In genomic region chr10:9087871-9088270, GRCm38 (mm10) we compare ENCODE assay signal across 32 mouse cellular contexts.
DNase-seq lines count a peak whose midpoint lies in the region; ATAC-seq and TF ChIP-seq lines count a peak whose summit lies in the region.
"Had no signal": no experiment of that assay in that cellular context is flagged by ENCODE, and none has a peak within 500 bp of the region (broad histone marks: within the 10 kb centered on the region; RNA-seq: fewer than 3 reads in every experiment).

No protein-coding gene starts in this region.

- TF ChIP-seq POLR2A in brain, embryonic 14.5 days (IDR thresholded peaks at IDR 0.05; ENCODE audit: borderline replicate concordance, extremely low read depth, insufficient read depth, insufficient read length, poor library complexity, severe bottlenecking) = no peak

- no peaks in the 10 kb centered on the region for H3K27me3 ChIP-seq in intestine, postnatal 0 days (replicated peaks; ENCODE audit: control insufficient read depth, insufficient read depth, low read length)
- no peaks in the 10 kb centered on the region for H3K27me3 ChIP-seq in intestine, embryonic 15.5 days (replicated peaks)
- H3K27me3 ChIP-seq in lung, embryonic 14.5 days (ENCODE audit: insufficient read depth, low read length) = no peaks in the 10 kb centered on the region
- H3K27me3 ChIP-seq: embryonic facial prominence, embryonic 15.5 days; forebrain, embryonic 13.5 days; heart, embryonic 15.5 days; limb, embryonic 13.5 days; liver, embryonic 12.5 days; midbrain, embryonic 13.5 days; neural tube, embryonic 15.5 days had no signal

- H3K27ac ChIP-seq in gastrocnemius, adult 2 months = no peak overlapping the region
- no peak overlapping the region for H3K27ac ChIP-seq in intestine, postnatal 0 days (ENCODE audit: low read depth, low read length)
- no peak overlapping the region for H3K27ac ChIP-seq in intestine, embryonic 15.5 days
- no peak overlapping the region for H3K27ac ChIP-seq in lung, embryonic 14.5 days (ENCODE audit: low read depth)
- H3K27ac ChIP-seq: embryonic facial prominence, embryonic 10.5 days; embryonic facial prominence, embryonic 15.5 days; forebrain, embryonic 13.5 days; heart, embryonic 10.5 days; heart, embryonic 15.5 days; hindbrain, embryonic 14.5 days; limb, embryonic 13.5 days; liver, embryonic 12.5 days; midbrain, embryonic 13.5 days; neural tube, embryonic 15.5 days had no signal

- 88% methylated on average over 3 of the region's 3 CpGs for WGBS in intestine, postnatal 0 days
- WGBS in intestine, embryonic 15.5 days = 89% methylated on average over 3 of the region's 3 CpGs
- WGBS in lung, embryonic 14.5 days = 90% methylated on average over 3 of the region's 3 CpGs

- H3K9me3 ChIP-seq in intestine, postnatal 0 days (ENCODE audit: control insufficient read depth) = no peaks in the 10 kb centered on the region
- no peaks in the 10 kb centered on the region for H3K9me3 ChIP-seq in intestine, embryonic 15.5 days
- no peaks in the 10 kb centered on the region for H3K9me3 ChIP-seq in lung, embryonic 14.5 days (ENCODE audit: low read depth, low read length)
- H3K9me3 ChIP-seq: embryonic facial prominence, embryonic 10.5 days; embryonic facial prominence, embryonic 15.5 days; forebrain, embryonic 13.5 days; heart, embryonic 10.5 days; heart, embryonic 15.5 days; limb, embryonic 13.5 days; liver, embryonic 12.5 days; midbrain, embryonic 13.5 days; neural tube, embryonic 15.5 days had no signal

- DNase-seq in gastrocnemius, adult 2 months = no peak
- DNase-seq in gastrocnemius, postnatal 14 days = no peak
- DNase-seq in lung, embryonic 14.5 days = no peak
- DNase-seq in lung, postnatal 25 days (ENCODE audit: low spot score) = no peak
- DNase-seq in brain, embryonic 14.5 days (ENCODE audit: low read depth) = no peak
- no peak for DNase-seq in ovary, adult 18-20 months (ENCODE audit: low spot score)
- DNase-seq: adrenal gland, postnatal 14 days; cerebellum, adult 8-10 months; cerebellum, postnatal 25 days; gastrocnemius, postnatal 36 days; heart, postnatal 4 days; kidney, adult 2 months; layer of hippocampus, adult 9-11 months; lung, adult 18-20 months; lung, postnatal 14 days; right cerebral cortex, postnatal 25 days; spleen, adult 18-20 months; thymus, adult 18-20 months; thymus, postnatal 25 days had no signal

- intact Hi-C loops in gastrocnemius, adult 2 months (cut with DNase I) = no loop called here
- intact Hi-C loops in gastrocnemius, postnatal 14 days (cut with DNase I; ENCODE audit: low total_unique reads) = no loop called here

- H3K4me3 ChIP-seq in gastrocnemius, adult 2 months = no peak overlapping the region
- no peak overlapping the region for H3K4me3 ChIP-seq in intestine, postnatal 0 days (ENCODE audit: low read depth, low read length)
- no peak overlapping the region for H3K4me3 ChIP-seq in intestine, embryonic 15.5 days (replicated peaks)
- H3K4me3 ChIP-seq in lung, embryonic 14.5 days (ENCODE audit: low read depth, low read length) = no peak overlapping the region
- H3K4me3 ChIP-seq: embryonic facial prominence, embryonic 10.5 days; embryonic facial prominence, embryonic 15.5 days; forebrain, embryonic 13.5 days; heart, embryonic 10.5 days; heart, embryonic 15.5 days; limb, embryonic 13.5 days; liver, embryonic 12.5 days; midbrain, embryonic 13.5 days; neural tube, embryonic 15.5 days had no signal

- ATAC-seq in intestine, postnatal 0 days = no peak
- no peak for ATAC-seq in intestine, embryonic 15.5 days
- no peak for ATAC-seq in lung, embryonic 14.5 days (ENCODE audit: insufficient read depth)
- ATAC-seq: forebrain, embryonic 13.5 days; inflammation-experienced regulatory T-cells, adult 6 months; liver, embryonic 12.5 days; midbrain, embryonic 13.5 days had no signal

- H3K4me2 ChIP-seq in intestine, postnatal 0 days (replicated peaks; ENCODE audit: low read depth) = no peak overlapping the region
- H3K4me2 ChIP-seq in intestine, embryonic 15.5 days (replicated peaks) = no peak overlapping the region
- H3K4me2 ChIP-seq in lung, embryonic 14.5 days = no peak overlapping the region
- H3K4me2 ChIP-seq: embryonic facial prominence, embryonic 15.5 days; forebrain, embryonic 13.5 days; heart, embryonic 15.5 days; hindbrain, embryonic 14.5 days; limb, embryonic 13.5 days; liver, embryonic 12.5 days; midbrain, embryonic 13.5 days; neural tube, embryonic 15.5 days had no signal

- H3K36me3 ChIP-seq in intestine, postnatal 0 days (ENCODE audit: control insufficient read depth, insufficient read depth) = no peaks in the 10 kb centered on the region
- no peaks in the 10 kb centered on the region for H3K36me3 ChIP-seq in intestine, embryonic 15.5 days
- no peaks in the 10 kb centered on the region for H3K36me3 ChIP-seq in lung, embryonic 14.5 days (ENCODE audit: insufficient read depth)
- H3K36me3 ChIP-seq: embryonic facial prominence, embryonic 10.5 days; embryonic facial prominence, embryonic 15.5 days; heart, embryonic 10.5 days; heart, embryonic 15.5 days; limb, embryonic 13.5 days; liver, embryonic 12.5 days; midbrain, embryonic 13.5 days; neural tube, embryonic 15.5 days had no signal

- no peaks in the 10 kb centered on the region for H3K4me1 ChIP-seq in intestine, postnatal 0 days (replicated peaks; ENCODE audit: control insufficient read depth, insufficient read depth, low read length)
- no peaks in the 10 kb centered on the region for H3K4me1 ChIP-seq in intestine, embryonic 15.5 days (replicated peaks)
- H3K4me1 ChIP-seq in lung, embryonic 14.5 days (ENCODE audit: insufficient read depth) = no peaks in the 10 kb centered on the region
- H3K4me1 ChIP-seq: embryonic facial prominence, embryonic 10.5 days; embryonic facial prominence, embryonic 15.5 days; liver, embryonic 12.5 days; neural tube, embryonic 15.5 days had no signal

- peak; percentile 26; the same call in 1 of the 2 replicates for TF ChIP-seq CTCF in gastrocnemius, adult 2 months (IDR thresholded peaks at IDR 0.05)
- TF ChIP-seq CTCF in intestine, postnatal 0 days (IDR thresholded peaks at IDR 0.05; ENCODE audit: low read depth) = peak; percentile 50
- peak; percentile 24; the same call in 1 of the 2 replicates for TF ChIP-seq CTCF in lung, embryonic 14.5 days (IDR thresholded peaks at IDR 0.05; ENCODE audit: low read depth)
- peak; percentile 3; the same call in 1 of the 2 replicates for TF ChIP-seq CTCF in brain, embryonic 14.5 days (IDR thresholded peaks at IDR 0.05; ENCODE audit: borderline replicate concordance, extremely low read depth, insufficient read depth, insufficient read length)

- no peak overlapping the region for H3K9ac ChIP-seq in intestine, postnatal 0 days (ENCODE audit: low read depth, low read length)
- no peak overlapping the region for H3K9ac ChIP-seq in intestine, embryonic 15.5 days
- H3K9ac ChIP-seq in lung, embryonic 14.5 days = no peak overlapping the region
- H3K9ac ChIP-seq: embryonic facial prominence, embryonic 15.5 days; forebrain, embryonic 13.5 days; heart, embryonic 15.5 days; hindbrain, embryonic 14.5 days; limb, embryonic 13.5 days; liver, embryonic 12.5 days; midbrain, embryonic 13.5 days; neural tube, embryonic 15.5 days had no signal
